Mouse (Mus musculus) B cell, adult 2 months (primary cell): Measurements from ENCODE around the gene Ext2.

Experiments used
- DNase-seq, 2 experiments: peaks; one replicate each; pipeline ENCODE4 v3.0.0; 2022

Gene Ext2

GRCm38 (mm10) chr2:93732658-93733057, 89.7 kb downstream of the Ext2 start:
- no peak for DNase-seq

- no peak for DNase-seq
These were observed 92.8 kb downstream of the Ext2 start for GRCm38 (mm10) chr2:93729585-93729984.

GRCm38 (mm10) chr2:93723138-93723744, 99.1 kb downstream of the Ext2 start:
- DNase-seq = no peak

- DNase-seq = no peak
These were observed 101.4 kb downstream of the Ext2 start for GRCm38 (mm10) chr2:93720956-93721355.

- no peak for DNase-seq
These were observed 102.3 kb downstream of the Ext2 start for GRCm38 (mm10) chr2:93719792-93720675.

GRCm38 (mm10) chr2:93713267-93713666, 109.1 kb downstream of the Ext2 start:
- no peak for DNase-seq

- DNase-seq = no peak
These were observed 110.9 kb downstream of the Ext2 start for GRCm38 (mm10) chr2:93711460-93711859.

- DNase-seq = no peak
These were observed 112.7 kb downstream of the Ext2 start for GRCm38 (mm10) chr2:93709696-93710095.

- no peak for DNase-seq
These were observed 113.1 kb downstream of the Ext2 start for GRCm38 (mm10) chr2:93709241-93709640.

- no peak for DNase-seq
These were observed 115.5 kb downstream of the Ext2 start for GRCm38 (mm10) chr2:93706825-93707224.

- no peak for DNase-seq
These were observed 116.0 kb downstream of the Ext2 start for GRCm38 (mm10) chr2:93706407-93706806.

GRCm38 (mm10) chr2:93704195-93704594, 118.2 kb downstream of the Ext2 start:
- DNase-seq = no peak

- DNase-seq = no peak
These were observed 119.1 kb downstream of the Ext2 start for GRCm38 (mm10) chr2:93702936-93703926.

- no peak for DNase-seq
These were observed 123.0 kb downstream of the Ext2 start for GRCm38 (mm10) chr2:93699346-93699745.

- no peak for DNase-seq
These were observed 126.2 kb downstream of the Ext2 start for GRCm38 (mm10) chr2:93696181-93696641.

- DNase-seq = no peak
These were observed 129.3 kb downstream of the Ext2 start for GRCm38 (mm10) chr2:93693101-93693500.

GRCm38 (mm10) chr2:93690064-93690930, 132.1 kb downstream of the Ext2 start:
- no peak for DNase-seq

GRCm38 (mm10) chr2:93683674-93684073, 138.7 kb downstream of the Ext2 start:
- DNase-seq = no peak

GRCm38 (mm10) chr2:93682601-93683202, 139.7 kb downstream of the Ext2 start:
- no peak for DNase-seq

- no peak for DNase-seq
These were observed 141.0 kb downstream of the Ext2 start for GRCm38 (mm10) chr2:93681321-93681720.

GRCm38 (mm10) chr2:93677231-93677630, 145.1 kb downstream of the Ext2 start:
- DNase-seq = no peak
